Mouse (Mus musculus) MEL-GATA-1-ER (cell line): ENCODE measurements at regions not wholly inside any gene's neighbourhood (a gene's known extent, or its start where the extent isn't known, plus 50 kb on each side); places are given as distances from the start of the nearest gene placed in this dataset.

Source experiments
- DNase-seq: peaks from one replicate; pipeline ENCODE4 v3.0.0-alpha.2; 2012; ENCODE audit warnings: low read depth; ENCODE audit errors: extremely low read depth

- no peak for DNase-seq
These were observed 167.1 kb downstream of the Htr7 start for GRCm38 (mm10) chr19:35890191-35890590.

- DNase-seq = no peak
These were observed 171.0 kb downstream of the Htr7 start for GRCm38 (mm10) chr19:35886270-35886669.

GRCm38 (mm10) chr19:35881810-35882485 is 175.4 kb downstream of the Htr7 start:
- no peak for DNase-seq

GRCm38 (mm10) chr19:35875464-35875863 is 181.8 kb downstream of the Htr7 start:
- DNase-seq = no peak

- no peak for DNase-seq
These were observed 186.6 kb downstream of the Htr7 start for GRCm38 (mm10) chr19:35870720-35871119.

GRCm38 (mm10) chr19:35868543-35868942 is 188.8 kb downstream of the Htr7 start:
- no peak for DNase-seq

- no peak for DNase-seq
These were observed 194.3 kb downstream of the Htr7 start for GRCm38 (mm10) chr19:35863049-35863448.

GRCm38 (mm10) chr19:35861421-35861820 is 195.9 kb downstream of the Htr7 start:
- DNase-seq = no peak

GRCm38 (mm10) chr19:35832992-35833391 is 224.3 kb downstream of the Htr7 start:
- DNase-seq = no peak

GRCm38 (mm10) chr19:35826074-35826473 is 231.2 kb downstream of the Htr7 start:
- DNase-seq = no peak

GRCm38 (mm10) chr19:35819626-35820025 is 237.7 kb downstream of the Htr7 start:
- DNase-seq = no peak

GRCm38 (mm10) chr19:35794661-35795060 is 262.6 kb downstream of the Htr7 start:
- no peak for DNase-seq

GRCm38 (mm10) chr19:35787246-35788021 is 269.9 kb downstream of the Htr7 start:
- no peak for DNase-seq

GRCm38 (mm10) chr19:35761750-35762149 is 295.6 kb downstream of the Htr7 start:
- DNase-seq = peak; percentile 56

GRCm38 (mm10) chr19:35759701-35760100 is 297.6 kb downstream of the Htr7 start:
- no peak for DNase-seq

GRCm38 (mm10) chr19:35755494-35755893 is 301.8 kb downstream of the Htr7 start:
- no peak for DNase-seq

- DNase-seq = no peak
These were observed 321.6 kb downstream of the Htr7 start for GRCm38 (mm10) chr19:35735754-35736153.

- DNase-seq = no peak
These were observed 328.8 kb downstream of the Htr7 start for GRCm38 (mm10) chr19:35728436-35729060.
